Mouse (Mus musculus) embryonic fibroblast, embryonic 13.5 days (primary cell): Measurements from ENCODE around the gene Rassf7.

Experiments
- CTCF ChIP-seq: IDR thresholded peaks from 2 replicates; pipeline ENCODE4 v1.5.1; 2011; ENCODE audit warnings: mild to moderate bottlenecking, control low read depth, low read length, moderate library complexity, borderline replicate concordance; ENCODE audit not compliant: insufficient read depth
- POLR2A ChIP-seq: IDR thresholded peaks from 2 replicates; pipeline ENCODE4 v1.6.1; 2011; ENCODE audit warnings: low read depth, mild to moderate bottlenecking, control low read depth, low read length, moderate library complexity

DNA sequence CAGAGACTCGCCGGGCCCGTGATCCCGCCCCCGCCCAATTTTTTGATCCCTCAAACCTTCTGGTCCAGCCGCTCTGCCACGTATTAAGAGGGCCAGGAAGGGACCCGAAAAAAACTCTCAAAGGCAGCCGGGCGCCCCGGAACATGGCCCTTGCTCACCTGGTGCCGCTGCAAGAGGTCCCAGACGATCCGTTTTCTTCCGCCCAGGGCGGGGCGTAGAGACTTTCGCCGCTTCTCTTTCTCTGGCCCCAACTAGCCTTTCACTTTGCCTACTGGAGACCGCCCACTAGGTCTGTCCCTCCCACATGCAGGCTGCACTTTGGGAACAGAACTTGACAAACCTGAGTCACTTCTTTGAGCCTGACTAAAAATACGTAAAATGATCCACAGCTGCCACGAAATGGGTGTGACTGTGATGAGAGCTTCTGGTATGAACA is 47.1 kb upstream of the Rassf7 start:
- TF ChIP-seq CTCF (no peak), POLR2A (peak; percentile 55)
